Mouse (Mus musculus): ENCODE data around the gene Ahnak. TPM values are rescaled to one million over a fixed set of nuclear protein-coding genes. Genes with fewer than 3 reads are reported as not detected.

The Ahnak gene
- polyA plus RNA-seq, 1 experiment from 2014 or later: 3.5 TPM

- DNase-seq (no peak), ATAC-seq (no peak)
- Histone ChIP-seq H3K36me3 (replicated peaks; ENCODE audit: insufficient read depth, low read length) (no peaks in the 10 kb centered on the region), H3K9ac (replicated peaks) (no peak overlapping the region), H3K9me3 (ENCODE audit: low read length) (no peaks in the 10 kb centered on the region), H3K4me3 (ENCODE audit: low read depth, low read length) (no peak overlapping the region), H3K27ac (ENCODE audit: low read depth) (no peak overlapping the region), H3K4me1 (ENCODE audit: insufficient read depth) (no peaks in the 10 kb centered on the region), H3K4me2 (ENCODE audit: low read depth, low read length) (no peak overlapping the region), H3K27me3 (ENCODE audit: insufficient read depth, low read length) (no peaks in the 10 kb centered on the region)
- 76% methylated on average over 3 of the region's 3 CpGs for WGBS (ENCODE audit: insufficient replicate concordance)
- no peak for TF ChIP-seq EP300 (IDR thresholded peaks at IDR 0.05; ENCODE audit: low read depth)
- no peak for TF ChIP-seq CTCF (IDR thresholded peaks at IDR 0.05; ENCODE audit: low read depth)
Measured at GRCm38 (mm10) chr19:9019298-9019697, 30.2 kb downstream of the Ahnak start.

- DNase-seq (peak; percentile 38), ATAC-seq (peak; percentile 51; the same call in 1 of the 2 replicates)
- Histone ChIP-seq H3K4me3 (ENCODE audit: low read depth, low read length) (no peak overlapping the region), H3K9ac (replicated peaks) (no peak overlapping the region), H3K4me1 (ENCODE audit: insufficient read depth) (no peaks in the 10 kb centered on the region; the same call in 1 of the 2 replicates), H3K9me3 (ENCODE audit: low read length) (no peaks in the 10 kb centered on the region), H3K27me3 (ENCODE audit: insufficient read depth, low read length) (no peaks in the 10 kb centered on the region), H3K27ac (ENCODE audit: low read depth) (peak overlapping the region; percentile 52; the same call in 1 of the 2 replicates), H3K36me3 (replicated peaks; ENCODE audit: insufficient read depth, low read length) (no peaks in the 10 kb centered on the region), H3K4me2 (ENCODE audit: low read depth, low read length) (no peak overlapping the region)
- 54% methylated on average over 11 of the region's 11 CpGs for WGBS (ENCODE audit: insufficient replicate concordance)
- TF ChIP-seq EP300 (IDR thresholded peaks at IDR 0.05; ENCODE audit: low read depth) (no peak), CTCF (IDR thresholded peaks at IDR 0.05; ENCODE audit: low read depth) (no peak)
Measured at GRCm38 (mm10) chr19:9023021-9023778, 34.1 kb downstream of the Ahnak start.

GRCm38 (mm10) chr19:9025562-9026257 is 36.6 kb downstream of the Ahnak start:
- 78% methylated on average over 5 of the region's 5 CpGs for WGBS (ENCODE audit: insufficient replicate concordance)
- Histone ChIP-seq H3K9ac (replicated peaks) (no peak overlapping the region), H3K27me3 (ENCODE audit: insufficient read depth, low read length) (no peaks in the 10 kb centered on the region), H3K27ac (ENCODE audit: low read depth) (no peak overlapping the region), H3K36me3 (replicated peaks; ENCODE audit: insufficient read depth, low read length) (no peaks in the 10 kb centered on the region), H3K4me1 (ENCODE audit: insufficient read depth) (no peaks in the 10 kb centered on the region; the same call in 1 of the 2 replicates), H3K4me3 (ENCODE audit: low read depth, low read length) (no peak overlapping the region), H3K9me3 (ENCODE audit: low read length) (no peaks in the 10 kb centered on the region), H3K4me2 (ENCODE audit: low read depth, low read length) (no peak overlapping the region)
- peak; percentile 54; the same call in 1 of the 2 replicates for ATAC-seq
- peak; percentile 24 for DNase-seq
- TF ChIP-seq EP300 (IDR thresholded peaks at IDR 0.05; ENCODE audit: low read depth): no peak

- H3K4me3 ChIP-seq (ENCODE audit: low read depth, low read length): no peak overlapping the region
- DNase-seq (no peak), ATAC-seq (no peak)
- TF ChIP-seq EP300 (IDR thresholded peaks at IDR 0.05; ENCODE audit: low read depth) (no peak), CTCF (IDR thresholded peaks at IDR 0.05; ENCODE audit: low read depth) (no peak)
- WGBS (ENCODE audit: insufficient replicate concordance): 83% methylated on average over 4 of the region's 4 CpGs
- H3K9ac ChIP-seq (replicated peaks): no peak overlapping the region
- H3K9me3 ChIP-seq (ENCODE audit: low read length): no peaks in the 10 kb centered on the region
- H3K27ac ChIP-seq (ENCODE audit: low read depth): no peak overlapping the region
- H3K27me3 ChIP-seq (ENCODE audit: insufficient read depth, low read length): no peaks in the 10 kb centered on the region
- no peaks in the 10 kb centered on the region for H3K36me3 ChIP-seq (replicated peaks; ENCODE audit: insufficient read depth, low read length)
- H3K4me2 ChIP-seq (ENCODE audit: low read depth, low read length): no peak overlapping the region
- no peaks in the 10 kb centered on the region; the same call in 1 of the 2 replicates for H3K4me1 ChIP-seq (ENCODE audit: insufficient read depth)
Measured at GRCm38 (mm10) chr19:9026634-9027033, 37.5 kb downstream of the Ahnak start.

- no peak for TF ChIP-seq EP300 (IDR thresholded peaks at IDR 0.05; ENCODE audit: low read depth)
- no peak for TF ChIP-seq CTCF (IDR thresholded peaks at IDR 0.05; ENCODE audit: low read depth)
- no peak overlapping the region for H3K4me2 ChIP-seq (ENCODE audit: low read depth, low read length)
- no peak overlapping the region for H3K4me3 ChIP-seq (ENCODE audit: low read depth, low read length)
- no peak overlapping the region for H3K9ac ChIP-seq (replicated peaks)
- H3K27ac ChIP-seq (ENCODE audit: low read depth): no peak overlapping the region
- H3K27me3 ChIP-seq (ENCODE audit: insufficient read depth, low read length): no peaks in the 10 kb centered on the region
- no peaks in the 10 kb centered on the region for H3K9me3 ChIP-seq (ENCODE audit: low read length)
- H3K36me3 ChIP-seq (replicated peaks; ENCODE audit: insufficient read depth, low read length): no peaks in the 10 kb centered on the region
- H3K4me1 ChIP-seq (ENCODE audit: insufficient read depth): no peaks in the 10 kb centered on the region; the same call in 1 of the 2 replicates
- no peak for ATAC-seq
- WGBS (ENCODE audit: insufficient replicate concordance): 38% methylated on average over 5 of the region's 5 CpGs
- DNase-seq: no peak
Measured at GRCm38 (mm10) chr19:9027795-9028194, 38.7 kb downstream of the Ahnak start.

- Histone ChIP-seq H3K27me3 (ENCODE audit: insufficient read depth, low read length) (no peaks in the 10 kb centered on the region), H3K36me3 (replicated peaks; ENCODE audit: insufficient read depth, low read length) (no peaks in the 10 kb centered on the region), H3K4me2 (ENCODE audit: low read depth, low read length) (no peak overlapping the region), H3K9ac (replicated peaks) (no peak overlapping the region), H3K9me3 (ENCODE audit: low read length) (no peaks in the 10 kb centered on the region), H3K4me3 (ENCODE audit: low read depth, low read length) (no peak overlapping the region), H3K4me1 (ENCODE audit: insufficient read depth) (no peaks in the 10 kb centered on the region; the same call in 1 of the 2 replicates), H3K27ac (ENCODE audit: low read depth) (no peak overlapping the region)
- TF ChIP-seq CTCF (IDR thresholded peaks at IDR 0.05; ENCODE audit: low read depth) (no peak), EP300 (IDR thresholded peaks at IDR 0.05; ENCODE audit: low read depth) (no peak)
- 71% methylated on average over 3 of the region's 3 CpGs for WGBS (ENCODE audit: insufficient replicate concordance)
- ATAC-seq (no peak), DNase-seq (no peak)
Measured at GRCm38 (mm10) chr19:9028375-9028774, 39.3 kb downstream of the Ahnak start.
